Mouse (Mus musculus): Measurements from ENCODE around the gene Tubgcp4.
"Not testable (repeated sequence)": the region's sequence is repeated elsewhere in the genome, so short reads cannot be mapped to it uniquely, and the experiment has no call there.

Tubgcp4 gene

DNA sequence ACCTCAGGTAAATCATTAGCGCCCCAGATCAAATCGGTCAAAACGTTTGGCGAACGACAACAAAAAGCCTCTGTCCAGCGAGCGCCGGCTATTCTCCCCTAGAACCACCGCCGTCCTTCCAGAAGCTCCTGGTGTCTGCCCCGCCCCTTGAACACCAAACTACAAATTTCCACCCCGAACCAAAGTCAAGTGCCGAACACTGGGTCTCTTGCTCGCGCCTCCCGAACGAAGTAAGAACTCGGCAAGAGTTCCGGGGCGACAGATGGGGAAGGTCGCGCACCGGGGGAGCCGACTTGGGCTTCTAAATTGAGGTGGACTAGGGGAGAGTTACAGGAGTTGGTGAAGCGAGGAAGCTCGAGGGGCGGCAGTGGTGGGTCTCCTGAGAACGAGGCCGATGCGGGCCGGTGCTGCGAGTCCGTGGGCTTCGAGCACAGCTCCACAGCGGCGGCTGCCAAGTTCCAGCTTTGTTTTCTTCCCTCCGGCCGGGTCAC, at the start of gene Tubgcp4:
TSS of gene Tubgcp4 (plus strand) at position 174 of the 491 bp plus-strand sequence.
- DNase-seq (ENCODE audit: low read depth), result peak; percentile 73

DNA sequence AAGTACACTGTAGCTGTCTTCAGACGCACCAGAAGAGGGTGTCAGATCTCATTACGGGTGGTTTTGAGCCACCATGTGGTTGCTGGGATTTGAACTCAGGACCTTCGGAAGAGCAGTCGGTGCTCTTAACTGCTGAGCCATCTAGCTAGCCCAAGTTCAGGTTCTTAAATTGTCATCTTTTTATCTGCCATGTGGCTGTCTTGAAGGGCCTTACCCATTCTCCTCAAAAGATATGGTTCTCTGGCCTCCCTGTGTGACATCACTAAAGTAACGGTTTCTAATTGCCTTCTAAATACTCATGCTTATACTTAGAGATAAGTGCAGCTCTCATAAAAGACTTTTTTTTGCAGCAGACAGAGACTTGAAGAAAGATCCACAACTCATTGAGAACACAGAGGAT, 44.2 kb upstream of the Tubgcp4 start:
- DNase-seq (ENCODE audit: low read depth), result not testable (repeated sequence)

DNA sequence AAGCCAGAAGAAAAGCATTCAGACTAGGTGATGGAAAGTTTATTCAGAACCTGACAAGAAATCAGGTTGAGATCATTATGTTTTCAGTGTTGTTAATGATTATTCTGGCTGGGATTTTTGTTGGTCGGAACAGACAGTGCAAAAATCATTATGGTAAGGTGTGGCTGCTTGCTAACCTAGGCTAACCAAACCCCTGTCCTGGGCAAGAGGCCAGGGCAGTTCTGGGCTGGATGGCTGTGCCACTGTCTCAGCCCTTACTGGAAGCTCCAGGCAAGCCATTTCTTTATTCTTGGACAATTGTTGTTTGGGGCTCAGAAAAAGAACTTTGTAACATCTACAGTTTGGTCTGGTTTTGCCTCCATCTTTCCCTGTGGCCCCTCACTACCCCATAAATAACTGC, 42.9 kb upstream of the Tubgcp4 start:
- DNase-seq (ENCODE audit: low read depth), result no peak

DNA sequence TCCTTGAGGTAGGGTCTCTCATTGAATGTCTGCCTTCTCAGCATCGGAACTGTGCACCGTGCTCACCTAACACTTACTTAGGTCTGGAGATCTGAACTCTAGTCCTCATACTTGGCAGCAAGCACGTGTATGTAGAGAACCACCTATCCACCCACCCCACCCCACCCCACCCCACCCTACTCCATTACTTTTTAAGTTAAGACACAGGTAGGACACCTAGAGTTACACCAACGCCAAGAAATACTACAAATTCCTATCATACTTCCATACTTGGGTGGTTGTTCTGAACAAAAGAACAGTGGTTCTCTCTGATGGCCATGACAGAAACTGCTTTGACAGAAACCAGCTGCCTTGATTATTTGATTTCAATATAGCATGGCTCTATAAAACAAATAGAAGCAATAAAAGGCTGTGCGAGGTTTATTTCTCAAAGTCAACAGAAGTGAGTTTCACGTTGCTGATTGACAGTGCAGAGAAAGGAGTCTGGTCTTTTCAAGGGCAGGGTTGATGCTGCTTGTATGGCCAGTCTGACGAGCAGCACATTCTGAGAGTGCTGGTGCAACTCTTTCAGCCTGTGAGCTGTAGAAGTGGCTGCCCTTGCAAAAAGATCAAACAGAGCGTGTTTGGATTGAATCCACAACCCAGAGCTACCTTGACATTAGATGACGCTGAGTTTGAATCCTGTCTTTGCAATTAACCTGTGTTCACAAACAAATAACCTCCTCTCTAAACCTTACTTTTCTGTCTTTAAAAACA, 41.4 kb upstream of the Tubgcp4 start:
- DNase-seq (ENCODE audit: low read depth), result no peak

DNA sequence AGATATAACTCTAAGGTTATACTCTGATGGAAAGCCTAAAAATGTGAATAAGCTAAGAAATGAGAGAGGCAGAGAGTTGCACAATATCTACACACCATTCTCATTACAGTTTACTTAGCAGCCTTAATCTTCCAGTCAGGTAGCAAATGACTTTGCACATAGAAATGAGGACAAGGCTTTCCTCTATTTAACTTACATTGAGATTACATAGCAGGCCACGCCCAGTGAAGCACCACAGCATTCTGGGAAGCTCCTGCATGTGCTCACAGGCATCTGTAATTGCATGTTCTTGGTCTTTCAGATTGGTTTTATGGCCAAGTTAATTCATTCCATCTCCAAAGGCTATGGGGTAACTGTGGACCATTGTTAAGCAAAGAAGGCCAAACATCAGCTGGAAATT, 37.6 kb upstream of the Tubgcp4 start:
- no peak for DNase-seq (ENCODE audit: low read depth)

DNA sequence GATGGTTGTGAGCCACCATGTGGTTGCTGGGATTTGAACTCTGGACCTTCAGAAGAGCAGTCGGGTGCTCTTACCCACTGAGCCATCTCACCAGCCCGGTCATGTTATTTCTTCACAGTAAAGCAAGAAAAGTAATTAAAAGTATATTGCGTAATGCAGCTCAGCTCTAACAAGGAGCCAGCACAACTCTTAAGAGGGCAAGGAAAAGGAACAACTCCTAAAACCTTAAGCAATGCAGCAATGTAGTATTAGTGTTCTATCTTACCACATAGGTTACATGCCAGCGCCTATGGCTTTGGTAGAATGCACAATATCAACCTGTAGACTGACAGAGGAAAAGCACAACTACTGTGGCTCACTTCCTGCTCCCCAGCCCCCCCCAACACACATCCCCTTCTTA, 33.1 kb upstream of the Tubgcp4 start:
- DNase-seq (ENCODE audit: low read depth), result peak; percentile 27

DNA sequence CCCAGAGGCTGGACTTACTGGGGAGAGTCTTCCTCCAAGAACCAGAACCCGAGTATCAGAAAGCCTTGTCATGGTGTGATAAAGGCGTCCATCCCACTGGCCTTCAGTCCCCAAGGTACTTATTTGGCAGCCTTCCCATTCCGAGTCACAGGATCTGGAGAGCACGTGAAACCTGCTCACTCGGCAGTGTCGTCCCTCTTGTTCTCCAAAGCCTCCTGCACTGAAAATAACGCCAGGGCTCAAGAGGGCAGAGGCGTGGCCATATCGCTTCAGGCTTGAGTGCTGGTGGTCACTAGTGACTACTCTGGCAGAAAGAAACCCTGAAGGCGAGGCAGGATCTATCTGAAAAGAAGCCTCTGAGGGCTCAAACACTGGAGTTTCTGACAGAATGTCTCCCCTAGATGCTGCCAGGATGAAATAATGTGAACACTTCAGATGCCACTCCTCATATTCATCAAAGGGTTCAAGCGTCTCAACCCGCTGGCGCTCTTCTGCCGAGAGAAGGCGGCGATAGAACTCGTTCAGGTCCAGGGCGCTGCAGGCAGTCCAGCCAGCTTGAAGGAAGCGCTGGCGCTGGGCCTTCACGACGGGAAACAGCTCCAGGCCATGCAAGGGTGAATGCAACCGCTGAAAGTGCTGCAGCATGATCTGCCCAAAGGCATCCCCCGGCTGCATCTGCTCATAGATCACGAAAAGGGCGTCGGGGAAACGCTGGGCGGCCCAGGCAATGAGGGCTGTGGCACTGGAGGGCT, 31.0 kb upstream of the Tubgcp4 start:
- no peak for DNase-seq (ENCODE audit: low read depth)

DNA sequence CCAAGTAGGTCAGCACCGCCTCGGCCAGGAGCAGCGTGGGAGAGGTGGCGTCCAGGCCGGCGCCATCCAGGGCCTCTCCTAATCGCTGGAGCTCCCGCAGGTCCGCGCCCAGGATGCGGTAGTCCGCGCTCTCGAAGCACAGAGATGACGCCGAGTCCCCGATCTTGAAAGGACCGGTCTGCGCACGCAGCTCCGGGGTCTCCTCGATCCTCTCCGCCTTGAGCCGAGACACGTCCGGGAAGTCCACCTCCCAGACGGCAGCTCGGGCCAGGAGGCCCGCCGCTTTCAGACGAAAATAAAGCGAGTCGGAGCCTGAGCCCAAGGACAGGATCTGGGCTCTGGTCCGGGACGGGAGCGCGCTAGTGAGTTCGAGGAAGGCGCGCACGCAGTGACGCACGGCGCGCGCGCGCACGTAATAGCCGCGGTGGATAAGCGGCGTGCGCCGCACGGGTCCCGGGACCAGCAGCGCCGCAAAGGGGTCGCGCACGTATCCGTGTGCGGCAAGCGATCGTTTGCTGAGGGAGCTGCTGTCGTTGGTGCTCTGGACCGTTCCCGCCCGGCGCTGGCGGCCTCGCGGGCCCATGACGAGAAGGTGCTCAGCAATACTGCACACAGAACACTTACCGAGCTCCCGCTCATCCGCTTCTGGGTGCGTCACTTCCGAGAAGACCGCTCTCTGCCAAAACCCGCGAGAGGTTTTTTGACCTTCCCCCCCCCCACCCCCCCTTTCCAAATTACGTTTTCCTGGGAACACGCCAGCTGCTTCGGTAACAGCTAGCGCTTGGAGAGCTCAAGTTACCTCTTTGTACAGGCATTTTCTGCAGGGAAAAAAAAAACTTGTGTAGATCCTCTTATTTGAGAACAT, 30.2 kb upstream of the Tubgcp4 start, which contains the start of the genes Adal and Lcmt2:
TSS of gene Adal (plus strand) at position 411 of the 865 bp plus-strand sequence.
TSS of gene Lcmt2 (minus strand) at position 636 of the 865 bp plus-strand sequence.
- DNase-seq (ENCODE audit: low read depth), result peak; percentile 94

DNA sequence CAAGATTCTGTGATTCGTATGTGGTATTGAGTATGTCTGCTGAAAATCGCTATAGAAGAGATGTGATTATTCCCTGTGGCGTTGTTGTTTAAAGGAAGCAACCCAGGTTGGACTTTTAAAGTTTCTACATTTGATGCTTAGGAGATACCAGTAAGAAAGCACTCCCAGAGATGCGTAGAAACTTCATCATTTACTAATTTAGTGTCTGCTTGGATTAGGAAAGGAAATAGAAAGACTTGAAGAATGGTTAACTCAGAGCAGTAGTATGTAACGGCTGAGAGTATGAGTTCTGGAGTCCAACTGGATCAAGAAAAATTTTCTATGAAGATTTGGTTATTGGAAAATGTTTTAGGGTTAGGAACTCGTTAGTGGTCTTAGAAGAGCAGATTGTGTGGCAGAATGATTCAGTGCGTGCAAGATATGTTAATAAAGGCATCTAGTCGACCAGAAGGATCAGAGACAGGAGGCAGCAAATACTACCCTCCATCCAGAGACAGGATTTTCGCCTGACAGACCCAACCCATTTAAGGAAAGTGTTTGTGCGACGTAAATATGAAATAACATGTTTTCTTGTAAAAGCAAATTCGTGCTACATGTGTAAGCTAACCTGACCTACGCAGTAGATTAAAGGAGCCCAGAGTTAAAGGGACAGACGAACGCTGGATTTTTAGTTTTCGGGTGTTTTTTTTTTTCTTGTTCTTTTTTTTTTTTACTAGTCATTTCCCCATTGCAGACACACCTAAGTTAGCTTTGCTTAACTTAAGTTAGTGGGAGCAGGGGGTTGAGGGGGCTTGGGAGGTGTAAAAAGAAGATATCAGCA, 29.0 kb upstream of the Tubgcp4 start:
- no peak for DNase-seq (ENCODE audit: low read depth)

DNA sequence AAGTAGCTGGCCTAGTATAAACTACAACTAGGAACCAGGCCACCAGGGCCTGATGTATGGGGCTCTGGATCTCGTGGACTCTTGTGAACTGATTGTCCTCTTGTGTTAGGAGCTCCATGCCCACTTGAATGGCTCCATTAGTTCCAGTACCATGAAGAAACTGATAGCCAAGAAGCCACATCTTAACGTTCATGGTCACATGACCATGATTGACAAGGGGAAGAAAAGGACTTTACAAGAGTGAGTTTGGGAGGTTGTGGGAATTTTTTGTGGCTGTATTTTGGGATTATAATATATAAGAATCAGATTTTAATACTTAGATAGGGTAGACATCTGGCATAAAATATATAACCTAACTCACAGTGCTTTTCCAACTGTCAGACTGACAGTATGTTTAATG, 28.0 kb upstream of the Tubgcp4 start:
- DNase-seq (ENCODE audit: low read depth), result no peak

DNA sequence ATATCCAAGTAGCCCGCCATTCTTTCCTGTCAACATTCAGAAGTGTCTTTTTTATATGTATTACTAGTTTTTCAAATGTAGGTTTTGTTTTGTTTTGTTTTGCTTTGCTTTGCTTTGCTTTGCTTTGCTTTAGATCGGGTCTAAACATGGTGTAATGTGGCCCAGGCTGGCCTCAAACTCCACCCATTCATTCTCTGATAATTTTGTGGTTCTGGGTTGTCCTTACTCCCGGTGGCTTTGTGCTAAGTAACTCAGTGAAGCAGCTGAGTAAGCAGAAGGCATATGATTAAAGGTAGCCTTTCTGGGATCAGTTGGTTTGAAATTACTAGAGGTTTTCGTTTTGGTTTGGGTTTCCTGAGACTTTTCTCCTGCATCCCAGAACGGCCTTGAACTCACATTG, 20.8 kb upstream of the Tubgcp4 start:
- no peak for DNase-seq (ENCODE audit: low read depth)

DNA sequence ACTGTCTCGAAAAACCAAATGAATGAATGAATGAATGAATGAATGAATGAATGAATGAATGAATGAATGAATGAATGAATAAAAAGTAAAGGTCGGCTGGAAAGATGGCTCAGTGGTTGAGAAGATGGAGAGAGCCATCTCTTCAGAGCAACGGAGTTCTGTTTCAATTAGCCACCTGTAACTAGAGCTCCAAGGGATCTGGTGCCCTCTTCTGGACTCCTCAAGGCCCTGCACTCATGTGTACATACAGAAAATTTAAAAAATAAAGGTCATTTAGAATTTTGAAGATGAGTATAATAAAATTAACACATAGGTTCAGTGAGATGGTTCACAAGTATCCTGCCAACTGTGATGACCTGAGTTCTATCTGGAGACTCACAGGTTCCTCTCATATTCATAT, 17.4 kb upstream of the Tubgcp4 start:
- peak; percentile 41 for DNase-seq (ENCODE audit: low read depth)

DNA sequence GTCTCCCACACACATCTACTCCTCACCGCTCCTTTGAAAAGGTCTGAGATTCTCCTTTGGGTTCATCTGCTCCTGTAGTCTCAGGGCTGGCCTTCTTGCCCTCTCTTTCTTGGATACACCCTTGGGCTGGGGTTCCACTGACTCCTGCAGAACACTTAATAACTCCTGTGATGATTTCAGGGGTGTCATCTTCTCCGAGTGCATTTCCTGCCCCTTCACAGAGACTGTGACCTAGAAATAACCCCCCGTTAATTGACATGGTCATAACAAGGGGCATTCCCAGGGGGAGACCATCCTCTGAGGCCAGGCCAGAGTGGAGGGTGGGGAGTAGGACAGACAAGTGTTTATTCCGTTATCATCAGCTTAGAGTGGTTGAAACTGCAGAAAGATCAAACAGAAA, 1.3 kb upstream of the Tubgcp4 start:
- peak; percentile 41 for DNase-seq (ENCODE audit: low read depth)

DNA sequence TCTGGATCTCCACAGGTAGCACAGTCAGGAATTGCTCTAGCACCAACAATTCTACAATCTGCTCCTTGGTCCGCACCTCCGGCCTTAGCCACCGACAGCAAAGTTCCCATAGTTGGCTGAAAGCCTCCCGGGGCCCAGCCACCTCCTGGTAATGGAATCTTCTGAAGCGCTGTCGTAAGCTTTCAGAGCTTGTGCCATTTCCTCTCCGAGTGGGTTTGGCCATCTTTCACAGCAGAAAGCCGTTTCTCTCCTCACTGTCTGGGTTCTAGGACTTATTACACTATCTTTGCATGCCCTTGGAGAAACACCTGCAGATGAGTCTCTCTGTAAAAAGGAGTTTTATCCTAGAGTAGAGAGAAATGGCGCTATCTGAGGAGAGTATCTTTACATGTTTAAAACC, 552 bp upstream of the Tubgcp4 start:
- DNase-seq (ENCODE audit: low read depth), result peak; percentile 68

DNA sequence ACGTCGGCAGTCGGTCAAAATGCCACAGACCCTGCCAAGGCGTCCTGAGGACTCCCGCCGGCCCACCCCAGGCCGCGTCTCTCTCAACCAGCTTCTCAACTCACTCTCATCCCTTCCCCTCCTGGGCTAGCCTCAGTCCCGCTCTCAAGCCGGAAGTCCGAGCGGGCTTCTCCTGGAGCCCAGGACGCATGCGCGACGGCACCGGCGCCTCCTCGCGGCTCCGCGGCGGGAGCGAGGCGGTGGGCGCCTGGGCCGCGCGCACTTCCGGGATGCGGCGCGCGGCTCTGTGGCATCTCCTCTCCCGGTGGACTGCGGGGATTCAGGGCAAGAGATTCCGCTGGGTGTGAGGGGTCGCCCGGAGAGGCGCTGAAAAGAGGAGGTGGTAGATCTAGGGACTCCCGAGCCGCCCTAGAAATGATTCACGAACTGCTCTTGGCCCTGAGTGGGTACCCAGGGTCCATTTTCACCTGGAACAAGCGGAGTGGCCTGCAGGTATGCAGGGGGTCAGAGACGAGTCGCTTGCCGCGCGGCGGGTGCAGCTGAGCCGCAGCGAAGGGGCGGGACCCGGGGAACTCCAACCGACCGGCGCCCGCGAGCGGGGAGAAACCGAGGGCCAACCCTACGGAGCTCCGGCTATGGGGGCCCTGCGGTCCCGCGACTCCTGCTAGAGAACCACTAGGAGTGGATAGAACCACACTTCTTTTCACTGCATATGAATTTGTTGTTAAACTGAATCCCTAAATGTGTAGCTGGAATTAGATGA, 707 bp downstream of the Tubgcp4 start, which contains the start of gene Zscan29:
TSS of gene Zscan29 (minus strand) at position 146 of the 763 bp plus-strand sequence.
- DNase-seq (ENCODE audit: low read depth), result peak; percentile 95

DNA sequence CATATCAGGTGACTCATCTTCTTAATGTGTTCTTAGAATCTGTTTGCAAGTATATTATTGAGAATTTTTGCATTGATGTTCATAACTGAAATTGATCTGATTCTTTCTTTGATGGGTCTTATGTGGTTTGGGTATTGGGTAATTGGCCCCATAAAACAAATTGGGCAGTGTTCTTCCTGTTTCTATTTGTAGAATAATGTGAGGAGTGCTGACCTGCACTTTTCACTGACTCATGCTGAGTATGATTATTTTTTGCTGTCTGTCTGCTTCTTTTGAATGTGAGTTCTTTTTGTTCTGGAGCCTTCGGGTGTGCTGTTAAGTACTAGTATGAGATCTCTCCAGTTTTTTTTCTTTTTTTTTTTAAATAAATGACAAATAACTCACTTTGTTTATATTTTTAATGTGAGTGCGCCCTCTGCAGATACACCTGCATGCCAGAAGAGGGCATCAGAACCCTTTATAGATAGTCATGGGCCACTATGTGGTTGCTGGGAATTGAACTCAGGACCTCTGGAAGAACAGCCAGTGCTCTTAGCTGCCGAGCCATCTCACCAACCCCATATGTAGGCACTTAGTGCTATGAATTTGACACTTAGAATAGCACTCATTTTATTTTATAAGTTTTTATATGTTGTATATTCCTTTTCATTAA, 8.5 kb downstream of the Tubgcp4 start:
- DNase-seq (ENCODE audit: low read depth), result peak; percentile 46

DNA sequence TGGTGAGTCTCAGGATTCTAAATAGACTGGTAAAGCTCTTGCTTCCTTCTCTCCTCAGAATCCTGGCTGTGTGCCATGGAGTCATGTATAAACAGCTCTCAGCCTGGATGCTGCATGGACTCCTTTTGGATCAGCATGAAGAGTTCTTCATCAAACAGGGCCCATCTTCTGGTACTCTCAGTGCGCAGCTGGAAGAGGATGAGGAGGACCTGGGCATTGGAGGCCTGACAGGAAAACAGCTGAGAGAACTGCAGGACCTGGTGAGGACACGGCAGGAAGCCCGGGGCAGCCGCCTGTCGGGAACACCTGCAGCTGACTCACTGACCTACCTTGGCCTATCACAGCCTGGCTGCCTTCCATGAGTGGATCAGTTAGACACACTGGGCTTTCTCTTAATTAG, 13.0 kb downstream of the Tubgcp4 start:
- DNase-seq (ENCODE audit: low read depth), result no peak

DNA sequence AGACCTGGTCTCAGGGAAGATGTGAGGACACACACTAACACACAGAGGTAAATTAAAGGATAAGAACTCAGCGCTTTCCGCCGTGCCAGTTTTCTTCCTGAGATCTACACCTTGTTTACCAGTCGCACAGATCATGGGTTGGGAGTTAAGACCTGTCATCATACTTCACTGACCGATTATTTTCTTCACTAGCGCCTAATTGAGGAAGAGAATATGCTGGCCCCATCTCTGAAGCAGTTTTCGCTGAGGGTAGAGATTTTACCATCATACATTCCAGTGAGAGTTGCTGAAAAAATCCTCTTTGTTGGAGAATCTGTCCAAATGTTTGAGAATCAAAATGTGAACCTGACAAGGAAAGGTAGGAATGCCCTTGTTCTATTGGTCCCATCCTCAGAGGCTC, 13.7 kb downstream of the Tubgcp4 start:
- no peak for DNase-seq (ENCODE audit: low read depth)

DNA sequence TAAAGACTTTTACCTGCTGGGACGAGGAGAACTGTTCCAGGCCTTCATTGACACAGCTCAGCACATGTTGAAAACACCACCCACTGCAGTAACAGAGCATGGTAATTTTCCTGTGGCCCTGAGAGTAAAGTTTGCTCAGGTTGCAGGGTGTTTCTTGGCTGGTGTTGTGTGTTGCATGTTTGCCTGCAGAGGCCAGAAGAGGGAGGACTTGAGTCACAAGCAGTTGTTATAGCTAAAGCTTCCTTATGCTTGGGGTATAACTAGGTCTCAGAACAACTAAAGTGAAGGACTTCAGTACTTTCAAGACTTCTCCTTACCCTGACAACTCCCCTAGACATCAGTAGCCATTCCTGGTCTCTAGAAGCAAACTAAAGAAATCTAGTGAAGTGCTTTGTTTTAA, 18.1 kb downstream of the Tubgcp4 start:
- DNase-seq (ENCODE audit: low read depth), result peak; percentile 21

DNA sequence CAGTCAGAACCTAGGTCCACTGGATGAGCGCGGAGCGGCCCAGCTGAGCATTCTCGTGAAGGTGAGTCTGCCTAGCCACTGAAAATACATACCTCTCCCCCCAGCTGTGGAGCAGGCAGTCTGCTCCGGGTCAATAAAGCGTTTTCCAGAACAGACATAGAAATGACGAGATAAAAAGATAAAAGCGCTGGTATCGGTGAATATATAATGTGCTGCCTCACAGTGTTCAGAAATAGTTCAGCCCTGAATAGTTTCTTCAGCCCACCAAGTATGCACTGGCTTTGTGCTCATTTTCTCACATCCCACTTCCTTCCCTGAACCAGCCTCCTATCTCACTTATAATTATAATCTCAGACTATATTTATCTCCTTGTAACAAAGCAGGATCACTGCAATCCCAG, 25.0 kb downstream of the Tubgcp4 start:
- no peak for DNase-seq (ENCODE audit: low read depth)
